Mouse (Mus musculus) kidney, adult 2 months (tissue): Measurements from ENCODE around the gene Mtmr3.

ENCODE experiments used
- CTCF ChIP-seq: fragments of 200-500 bp; conservative IDR thresholded peaks from 2 replicates; pipeline ENCODE4 v1.5.1; 2011; ENCODE audit warnings: low read depth, mild to moderate bottlenecking, control low read depth, low read length, moderate library complexity, mixed read lengths; ENCODE audit not compliant: insufficient read depth, insufficient read length
- POLR2A ChIP-seq: fragments of 200-500 bp; IDR thresholded peaks from one replicate; pipeline ENCODE4 v1.6.1; 2011; ENCODE audit warnings: low read depth, low read length, control low read depth

DNA sequence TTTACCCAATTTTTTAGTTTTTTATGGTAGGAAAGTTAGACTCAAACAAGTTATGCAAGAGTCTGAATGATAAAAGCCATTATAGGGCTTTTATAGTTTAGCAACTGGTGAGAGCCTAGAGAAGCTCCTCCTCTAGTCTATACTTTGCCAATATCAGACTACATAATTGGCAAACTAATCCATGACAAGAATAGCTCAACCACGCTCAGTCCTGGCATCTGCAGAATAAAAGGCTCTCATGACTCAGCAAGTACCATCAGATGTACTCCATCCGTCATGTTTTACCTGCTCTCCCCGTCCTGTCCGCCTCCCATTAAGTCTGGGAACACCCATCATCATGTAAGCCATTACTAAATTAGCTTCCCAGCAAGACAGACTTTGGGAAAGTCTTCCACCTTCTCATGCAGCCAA is 23.2 kb downstream of the Mtmr3 start:
- TF ChIP-seq CTCF, result no peak
- TF ChIP-seq POLR2A, result no peak
